Mouse (Mus musculus) G1E (cell line): ENCODE data around the gene Ccnc.

Source experiments
- CTCF ChIP-seq: IDR thresholded peaks from 2 replicates; pipeline ENCODE4 v1.5.1; 2012; ENCODE audit warnings: low read depth, low read length, inconsistent platforms, mixed read lengths
- GATA1 ChIP-seq: IDR thresholded peaks from 2 replicates; pipeline ENCODE4 v1.6.1; 2012; ENCODE audit warnings: borderline replicate concordance, low read length, inconsistent platforms, mixed read lengths
- GATA2 ChIP-seq: IDR thresholded peaks from 2 replicates; pipeline ENCODE4 v1.6.1; 2012; ENCODE audit warnings: low read depth, low read length, inconsistent platforms, borderline replicate concordance
- TAL1 ChIP-seq: conservative IDR thresholded peaks from 2 replicates; pipeline ENCODE4 v1.6.1; 2012; ENCODE audit warnings: low read depth, low read length, inconsistent platforms, mixed read lengths

DNA sequence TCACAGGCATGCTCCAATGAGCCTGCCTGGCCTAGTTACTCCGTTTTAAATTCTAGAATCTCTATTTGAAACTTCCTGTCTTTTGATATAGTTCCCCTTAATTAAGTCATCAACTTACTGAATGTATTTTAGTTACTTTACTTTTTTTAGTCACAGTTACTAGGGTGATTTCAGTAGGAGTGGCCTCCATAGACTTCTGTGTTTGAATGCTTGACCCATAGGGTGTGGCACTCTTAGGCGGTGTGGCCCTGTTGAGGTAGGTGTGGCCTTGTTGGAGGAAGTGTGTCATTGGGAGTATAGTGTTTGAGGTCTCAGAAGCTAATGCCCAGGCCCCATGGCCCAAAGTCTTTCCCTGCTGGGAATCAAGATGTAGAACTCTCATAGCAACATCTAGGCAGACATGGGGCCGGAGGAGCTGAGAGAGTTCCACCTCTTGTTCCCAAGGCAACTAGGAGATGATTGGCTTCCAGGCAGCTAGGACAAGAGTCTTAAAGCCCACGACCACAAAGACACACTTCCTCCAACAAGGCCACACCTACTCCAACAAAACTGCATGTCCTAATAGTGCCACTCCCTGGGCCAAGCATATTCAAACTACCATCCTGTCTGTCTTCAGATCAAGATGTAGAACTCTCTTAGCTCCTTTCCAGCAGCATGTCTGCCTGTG lies 27.8 kb downstream of the Ccnc start:
- TF ChIP-seq CTCF, result no peak
- no peak for TF ChIP-seq GATA1
- no peak for TF ChIP-seq GATA2
- TF ChIP-seq TAL1, result no peak
